Mouse (Mus musculus) stomach, postnatal 0 days (tissue): ENCODE measurements around the gene Lrch1.

ENCODE experiments used
- CTCF ChIP-seq: IDR thresholded peaks from 2 replicates; pipeline ENCODE4 v1.5.1; 2016; ENCODE audit warnings: antibody characterized with exemption, low read depth, mild to moderate bottlenecking, moderate library complexity
- EP300 ChIP-seq: optimal IDR thresholded peaks from 2 replicates; pipeline ENCODE3; 2016; ENCODE audit warnings: antibody characterized with exemption

DNA sequence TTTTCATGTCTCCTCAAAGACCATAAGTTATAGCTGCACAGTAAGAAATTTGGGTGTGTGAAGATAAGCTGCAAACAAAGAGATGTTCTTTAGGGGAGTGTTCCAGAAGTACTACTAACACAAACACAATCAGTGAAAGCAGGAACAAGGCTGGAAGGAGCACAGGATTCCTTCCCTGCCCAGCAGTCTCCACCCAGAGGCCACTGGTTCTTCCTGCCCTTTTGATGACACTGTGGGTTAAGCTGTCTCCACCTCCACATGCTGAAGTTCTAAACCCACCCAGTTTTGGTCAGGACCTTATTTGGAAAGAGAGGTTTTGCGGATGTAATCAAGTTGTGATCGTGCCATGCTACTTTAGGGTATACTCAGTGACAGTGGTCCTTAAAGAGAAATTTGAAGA lies 49.4 kb upstream of the Lrch1 start:
- TF ChIP-seq CTCF (no peak), EP300 (no peak)
